Mouse (Mus musculus) cerebellum, adult 9-10 months (tissue): ENCODE data around the gene Baz2a.
A peak's percentile ranks its signal among the peaks of the same experiment; 100 is the strongest.

Source experiments
- DNase-seq: peaks from one replicate; pipeline ENCODE4 v3.0.0; 2022

Baz2a gene

GRCm38 (mm10) chr10:128082880-128083421, 8.4 kb upstream of the Baz2a start, which contains the start of gene Atp5b:
Atp5b (plus strand) TSS chr10:128083273.
- DNase-seq: peak; percentile 100

- no peak for DNase-seq
These were observed 7.7 kb upstream of the Baz2a start for GRCm38 (mm10) chr10:128083688-128084087.

- peak; percentile 50 for DNase-seq
These were observed 7.2 kb upstream of the Baz2a start for GRCm38 (mm10) chr10:128084160-128084559.

GRCm38 (mm10) chr10:128086391-128086790, 5.0 kb upstream of the Baz2a start:
- DNase-seq: no peak

GRCm38 (mm10) chr10:128087216-128087615, 4.2 kb upstream of the Baz2a start:
- peak; percentile 66 for DNase-seq

- peak; percentile 42 for DNase-seq
These were observed 3.2 kb upstream of the Baz2a start for GRCm38 (mm10) chr10:128088181-128088580.

- DNase-seq: peak; percentile 35
These were observed 1.5 kb upstream of the Baz2a start for GRCm38 (mm10) chr10:128089842-128090241.

GRCm38 (mm10) chr10:128090651-128091563, 470 bp upstream of the Baz2a start:
- peak; percentile 94 for DNase-seq

- DNase-seq: peak; percentile 81
These were observed 1.4 kb downstream of the Baz2a start for GRCm38 (mm10) chr10:128092506-128093495.

GRCm38 (mm10) chr10:128093496-128094294, 2.3 kb downstream of the Baz2a start:
- peak; percentile 73 for DNase-seq

GRCm38 (mm10) chr10:128094340-128094968, 3.1 kb downstream of the Baz2a start:
- peak; percentile 78 for DNase-seq

- DNase-seq: peak; percentile 26
These were observed 3.7 kb downstream of the Baz2a start for GRCm38 (mm10) chr10:128095003-128095636.

GRCm38 (mm10) chr10:128096313-128096692, 4.9 kb downstream of the Baz2a start:
- DNase-seq: no peak

GRCm38 (mm10) chr10:128096693-128097586, 5.6 kb downstream of the Baz2a start:
- DNase-seq: peak; percentile 70

GRCm38 (mm10) chr10:128097587-128097971, 6.2 kb downstream of the Baz2a start:
- DNase-seq: peak; percentile 75

- DNase-seq: no peak
These were observed 18.9 kb downstream of the Baz2a start for GRCm38 (mm10) chr10:128110103-128110761.

- DNase-seq: no peak
These were observed 19.9 kb downstream of the Baz2a start for GRCm38 (mm10) chr10:128111227-128111626.

GRCm38 (mm10) chr10:128123833-128124232, 32.5 kb downstream of the Baz2a start:
- no peak for DNase-seq

GRCm38 (mm10) chr10:128124831-128125230, 33.5 kb downstream of the Baz2a start:
- no peak for DNase-seq
